Mouse (Mus musculus) kidney, embryonic 16.5 days (tissue): ENCODE measurements around the gene Tmem215. TPM values are rescaled to one million over a fixed set of nuclear protein-coding genes. Genes with fewer than 3 reads are reported as not detected.

Source experiments
- ATAC-seq: fragments of 200-750 bp; cut with Nextera tagmentation; 2 replicates; pipeline ENCODE4 v1.8.0; 2017; ENCODE audit warnings: moderate TSS enrichment; ENCODE audit not compliant: low FRiP score, low TSS enrichment
- H3K27ac ChIP-seq: fragments of 300-500 bp; sonication (generic); 2 replicates; pipeline ENCODE4 v1.5.1; 2014; ENCODE audit warnings: low read length
- H3K27me3 ChIP-seq: fragments of 300-500 bp; sonication (generic); 2 replicates; pipeline ENCODE4 v1.6.1; 2014; ENCODE audit warnings: low read length, control low read depth, mixed read lengths; ENCODE audit not compliant: insufficient read depth
- H3K36me3 ChIP-seq: fragments of 300-500 bp; sonication (generic); 2 replicates; pipeline ENCODE4 v1.6.1; 2014; ENCODE audit warnings: low read length, control low read depth, mixed read lengths; ENCODE audit not compliant: insufficient read depth
- H3K4me1 ChIP-seq: fragments of 300-500 bp; sonication (generic); 2 replicates; pipeline ENCODE4 v1.6.1; 2014; ENCODE audit warnings: low read length, control low read depth, mixed read lengths; ENCODE audit not compliant: insufficient read depth
- H3K4me2 ChIP-seq: fragments of 300-500 bp; sonication (generic); replicated peaks from 2 replicates; pipeline ENCODE4 v1.6.1; 2014; ENCODE audit warnings: low read depth, low read length
- H3K4me3 ChIP-seq: fragments of 300-500 bp; sonication (generic); 2 replicates; pipeline ENCODE4 v1.5.1; 2014; ENCODE audit warnings: mild to moderate bottlenecking, low read length
- H3K9ac ChIP-seq: fragments of 300-500 bp; sonication (generic); replicated peaks from 2 replicates; pipeline ENCODE4 v1.6.1; 2014; ENCODE audit warnings: low read length
- H3K9me3 ChIP-seq: fragments of 300-500 bp; sonication (generic); 2 replicates; pipeline ENCODE4 v1.6.1; 2016; ENCODE audit warnings: low read length, control low read depth
- WGBS: fragments of 180-500 bp; shearing (Covaris S2); extraction: QIAGEN DNeasy Blood & Tissue Kit; methylation state at CpG from one replicate; pipeline ENCODE4 v1.1.7; 2014; 5-methylcytosine and 5-hydroxymethylcytosine counted together
- polyA plus RNA-seq: library from polyadenylated mRNA; unstranded; fragments of >200 nt; fragmentation: Nextera tagmentation; extraction: Ambion mirVana; gene quantifications from 2 replicates; pipeline ENCODE4 v1.2.1, GENCODE M21; 2015

Tmem215 gene
- polyA plus RNA-seq, 1 experiment from 2014 or later: 0.32 TPM

DNA sequence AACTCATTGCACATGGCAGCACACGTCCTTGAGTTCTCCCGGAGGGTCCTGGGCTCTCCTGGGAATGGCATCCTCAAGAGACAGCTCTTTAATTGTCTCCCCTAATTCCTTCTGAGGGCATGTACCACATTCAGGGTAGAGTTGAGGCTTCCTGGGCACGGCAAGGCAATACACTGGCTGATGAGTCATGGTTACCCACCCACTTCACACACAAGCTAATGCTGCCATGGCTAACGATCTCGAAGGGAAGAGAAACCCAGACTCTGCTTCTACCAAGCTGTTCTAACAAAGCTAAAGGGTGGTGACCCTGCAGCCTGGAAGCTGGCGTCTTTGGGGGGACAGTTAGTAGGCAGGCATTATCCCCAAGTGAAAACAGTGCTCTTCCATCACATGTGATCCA lies 24.4 kb downstream of the Tmem215 start:
- no peaks in the 10 kb centered on the region for H3K4me1 ChIP-seq
- no peak overlapping the region for H3K9ac ChIP-seq
- H3K4me3 ChIP-seq: no peak overlapping the region
- no peaks in the 10 kb centered on the region for H3K9me3 ChIP-seq
- 70% methylated on average over 6 of the region's 6 CpGs for WGBS
- no peaks in the 10 kb centered on the region for H3K27me3 ChIP-seq
- no peak overlapping the region for H3K27ac ChIP-seq
- no peak for ATAC-seq
- no peaks in the 10 kb centered on the region for H3K36me3 ChIP-seq
- H3K4me2 ChIP-seq: no peak overlapping the region

DNA sequence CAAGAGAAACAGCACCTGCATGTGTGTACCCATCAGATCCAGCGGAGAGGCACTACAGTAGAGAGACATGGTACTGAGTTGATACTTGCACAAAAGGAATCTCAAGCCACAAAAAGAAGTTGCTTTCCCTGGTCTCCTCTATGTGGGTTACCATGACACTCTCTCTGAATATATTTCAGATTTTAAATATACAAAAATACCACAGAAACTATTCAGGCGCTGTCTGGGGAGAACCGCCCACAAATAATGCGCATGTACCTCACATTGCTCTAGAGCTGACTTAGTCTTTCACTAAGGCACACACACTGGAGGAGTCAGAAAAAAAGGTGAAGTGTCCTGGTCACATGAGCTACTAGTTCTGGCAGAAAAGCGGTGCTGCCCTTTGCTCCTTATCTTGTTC lies 24.8 kb downstream of the Tmem215 start:
- no peak for ATAC-seq
- 94% methylated on average over 5 of the region's 5 CpGs for WGBS
- H3K9ac ChIP-seq: no peak overlapping the region

DNA sequence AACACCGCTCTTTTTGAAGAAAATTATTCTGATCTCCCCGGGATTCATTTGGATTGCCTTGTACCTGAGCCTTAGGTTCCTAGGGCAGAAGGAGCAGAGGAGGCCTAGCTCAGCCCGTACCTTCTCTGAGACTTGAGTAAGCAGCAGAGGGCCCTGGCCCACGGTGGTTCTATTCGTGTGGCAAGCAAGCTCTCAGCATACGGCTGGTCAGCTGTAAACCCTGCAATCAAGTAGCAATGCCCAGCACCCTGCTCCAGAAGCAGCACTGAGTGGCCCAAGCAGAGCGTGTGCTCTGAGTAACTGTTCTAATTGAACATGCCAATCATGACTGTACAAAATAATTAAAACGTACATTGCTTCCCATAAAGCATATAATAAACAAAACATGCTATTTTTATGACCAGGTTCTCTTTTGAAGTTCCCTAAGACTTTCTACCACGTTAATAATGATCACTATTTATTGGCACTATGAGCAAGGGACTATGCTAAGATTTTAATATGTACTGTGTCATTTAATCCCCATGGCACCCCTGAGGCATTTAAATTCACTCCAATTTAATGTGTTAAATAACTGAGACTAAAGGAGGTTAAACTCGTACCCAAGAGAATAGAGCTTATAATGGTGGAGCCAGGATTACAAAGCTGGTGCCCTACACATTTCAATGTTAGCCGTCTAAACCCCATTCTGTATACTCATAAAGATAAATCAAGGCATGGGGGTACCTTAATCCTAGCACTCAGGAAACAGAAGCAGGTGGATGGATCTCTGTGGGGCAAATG lies 28.0 kb downstream of the Tmem215 start:
- H3K4me2 ChIP-seq: no peak overlapping the region
- no peak overlapping the region for H3K9ac ChIP-seq
- 80% methylated on average over 11 of the region's 11 CpGs for WGBS
- no peaks in the 10 kb centered on the region for H3K36me3 ChIP-seq
- ATAC-seq: no peak
- H3K9me3 ChIP-seq: no peaks in the 10 kb centered on the region
- no peak overlapping the region for H3K4me3 ChIP-seq
- no peak overlapping the region for H3K27ac ChIP-seq
- H3K27me3 ChIP-seq: no peaks in the 10 kb centered on the region
- H3K4me1 ChIP-seq: no peaks in the 10 kb centered on the region

More for the DNA sequence above, 24.8 kb downstream of the Tmem215 start:
- H3K27me3 ChIP-seq: no peaks in the 10 kb centered on the region
- H3K27ac ChIP-seq: no peak overlapping the region
- H3K4me3 ChIP-seq: no peak overlapping the region
- no peaks in the 10 kb centered on the region for H3K9me3 ChIP-seq
- H3K4me2 ChIP-seq: no peak overlapping the region
- no peaks in the 10 kb centered on the region for H3K4me1 ChIP-seq
- no peaks in the 10 kb centered on the region for H3K36me3 ChIP-seq

GRCm38 (mm10) chr4:40502459-40502858 lies 30.5 kb downstream of the Tmem215 start:
- Histone ChIP-seq H3K4me1 (no peaks in the 10 kb centered on the region), H3K4me3 (no peak overlapping the region), H3K4me2 (no peak overlapping the region), H3K9ac (no peak overlapping the region), H3K9me3 (no peaks in the 10 kb centered on the region), H3K36me3 (no peaks in the 10 kb centered on the region), H3K27ac (no peak overlapping the region), H3K27me3 (no peaks in the 10 kb centered on the region)
- ATAC-seq: no peak
- 65% methylated on average over 3 of the region's 3 CpGs for WGBS

DNA sequence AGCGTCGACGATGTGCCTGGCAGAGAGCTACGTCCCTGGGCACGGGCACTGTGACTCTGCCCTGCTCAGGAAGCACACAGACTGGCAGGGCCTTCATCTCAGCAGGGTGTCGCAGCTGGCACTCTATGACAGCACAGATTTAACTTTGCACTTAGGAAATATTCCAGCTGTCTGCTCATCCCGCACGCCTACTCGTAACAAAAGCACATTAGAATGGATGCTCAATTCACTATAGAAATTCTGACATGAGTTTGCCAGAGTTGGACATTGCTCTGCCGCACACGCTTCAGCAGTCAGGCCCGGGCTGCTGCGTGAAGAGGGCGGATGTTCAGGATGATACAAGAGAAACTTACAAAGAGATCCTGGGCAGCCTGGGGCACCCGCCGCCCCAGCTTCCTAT lies 37.6 kb downstream of the Tmem215 start:
- Histone ChIP-seq H3K27me3 (no peaks in the 10 kb centered on the region), H3K36me3 (no peaks in the 10 kb centered on the region), H3K4me3 (no peak overlapping the region), H3K9me3 (no peaks in the 10 kb centered on the region), H3K27ac (no peak overlapping the region), H3K4me2 (no peak overlapping the region), H3K4me1 (no peaks in the 10 kb centered on the region), H3K9ac (no peak overlapping the region)
- ATAC-seq: no peak
- WGBS: 73% methylated on average over 16 of the region's 16 CpGs

- no peak overlapping the region for H3K9ac ChIP-seq
- no peaks in the 10 kb centered on the region for H3K36me3 ChIP-seq
- no peak overlapping the region for H3K4me3 ChIP-seq
- no peaks in the 10 kb centered on the region for H3K9me3 ChIP-seq
- no peaks in the 10 kb centered on the region for H3K4me1 ChIP-seq
- WGBS: 88% methylated on average over 2 of the region's 2 CpGs
- no peak overlapping the region for H3K4me2 ChIP-seq
- no peak for ATAC-seq
- H3K27ac ChIP-seq: no peak overlapping the region
- H3K27me3 ChIP-seq: no peaks in the 10 kb centered on the region
These were observed 41.3 kb downstream of the Tmem215 start for GRCm38 (mm10) chr4:40513235-40513634.

- Histone ChIP-seq H3K27me3 (no peaks in the 10 kb centered on the region), H3K4me1 (no peaks in the 10 kb centered on the region), H3K9ac (no peak overlapping the region), H3K9me3 (peaks cover 6% of the 10 kb centered on the region), H3K36me3 (peaks cover 3% of the 10 kb centered on the region; the same call in 1 of the 2 replicates), H3K27ac (no peak overlapping the region), H3K4me2 (no peak overlapping the region), H3K4me3 (no peak overlapping the region)
- ATAC-seq: no peak
- 92% methylated on average over 14 of the region's 14 CpGs for WGBS
These were observed 46.8 kb downstream of the Tmem215 start for GRCm38 (mm10) chr4:40518545-40519324.

Other genes with a start within 250 kb of the Tmem215 start
- 7.8 and 12.3 TPM in 2 replicates for gene Ddx58, start 232.4 kb upstream of the Tmem215 start, polyA plus RNA-seq
- gene Smim27, start 202.6 kb upstream of the Tmem215 start, polyA plus RNA-seq: 30.1 and 31.7 TPM in 2 replicates
- gene Topors, start 202.3 kb upstream of the Tmem215 start, polyA plus RNA-seq: 42.4 and 44.8 TPM in 2 replicates
- gene Ndufb6, start 192.8 kb upstream of the Tmem215 start, polyA plus RNA-seq: 353 and 371 TPM in 2 replicates
- 28.5 and 30.2 TPM in 2 replicates for gene Aptx, start 231.0 kb downstream of the Tmem215 start, polyA plus RNA-seq
- gene Dnaja1, start 250.0 kb downstream of the Tmem215 start, polyA plus RNA-seq: 469 and 481 TPM in 2 replicates